Mouse (Mus musculus) midbrain, embryonic 10.5 days (tissue): ENCODE measurements around the gene Gpr68. TPM values are rescaled to one million over a fixed set of nuclear protein-coding genes. Genes with fewer than 3 reads are reported as not detected.

Experiments used
- DNase-seq: peaks from one replicate; pipeline ENCODE4 v3.0.0-alpha.2; 2017; ENCODE audit warnings: low spot score
- H3K27ac ChIP-seq: fragments of 300-500 bp; sonication (generic); replicated peaks from 2 replicates; pipeline ENCODE4 v1.5.1; 2016; ENCODE audit warnings: mild to moderate bottlenecking
- H3K27me3 ChIP-seq: fragments of 300-500 bp; sonication (generic); 2 replicates; pipeline ENCODE4 v1.6.1; 2016; ENCODE audit warnings: low read depth, mild to moderate bottlenecking; ENCODE audit not compliant: poor library complexity, severe bottlenecking
- H3K36me3 ChIP-seq: fragments of 300-500 bp; sonication (generic); 2 replicates; pipeline ENCODE4 v1.6.1; 2016; ENCODE audit warnings: mild to moderate bottlenecking, moderate library complexity
- H3K4me1 ChIP-seq: fragments of 300-500 bp; sonication (generic); 2 replicates; pipeline ENCODE4 v1.6.1; 2016
- H3K4me3 ChIP-seq: fragments of 300-500 bp; sonication (generic); 2 replicates; pipeline ENCODE4 v1.5.1; 2016; ENCODE audit warnings: mild to moderate bottlenecking, moderate library complexity
- H3K9me3 ChIP-seq: fragments of 300-500 bp; sonication (generic); replicated peaks from 2 replicates; pipeline ENCODE4 v1.6.1; 2016; ENCODE audit warnings: mild to moderate bottlenecking
- WGBS: fragments of 180-500 bp; shearing (Covaris S2); methylation state at CpG from one replicate; pipeline ENCODE4 v1.1.7; 2016; 5-methylcytosine and 5-hydroxymethylcytosine counted together
- polyA plus RNA-seq: library from polyadenylated mRNA; unstranded; fragments of >200 nt; fragmentation: Nextera tagmentation; extraction: Ambion mirVana; gene quantifications from 2 replicates; pipeline ENCODE4 v1.2.1, GENCODE M21; 2016

The Gpr68 gene
- polyA plus RNA-seq, 1 experiment from 2014 or later, result 1.1 TPM

DNA sequence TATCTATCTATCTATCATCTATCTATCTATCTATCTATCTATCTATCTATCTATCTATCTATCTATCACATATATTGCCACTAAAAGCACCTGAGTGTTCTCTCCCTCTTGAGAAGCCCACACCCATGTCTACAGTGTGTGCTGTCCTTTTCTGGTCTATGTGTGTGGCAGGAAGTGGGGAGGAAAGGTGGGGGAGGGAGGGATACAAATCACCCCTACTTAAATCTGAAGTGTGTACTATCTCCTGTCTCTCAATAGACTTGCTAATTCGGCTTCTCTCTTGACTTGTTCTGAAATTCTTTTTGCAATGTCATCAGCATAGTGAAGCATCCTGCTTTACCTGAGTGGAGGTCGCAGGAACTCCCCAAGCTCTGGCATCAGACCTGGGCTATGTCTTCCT lies 51.7 kb downstream of the Gpr68 start:
- H3K9me3 ChIP-seq, result no peaks in the 10 kb centered on the region
- H3K27ac ChIP-seq, result no peak overlapping the region
- no peak overlapping the region for H3K4me3 ChIP-seq
- DNase-seq, result no peak
- H3K4me1 ChIP-seq, result no peaks in the 10 kb centered on the region
- no peaks in the 10 kb centered on the region for H3K36me3 ChIP-seq
- 88% methylated on average over 2 of the region's 2 CpGs for WGBS
- H3K27me3 ChIP-seq, result no peaks in the 10 kb centered on the region

DNA sequence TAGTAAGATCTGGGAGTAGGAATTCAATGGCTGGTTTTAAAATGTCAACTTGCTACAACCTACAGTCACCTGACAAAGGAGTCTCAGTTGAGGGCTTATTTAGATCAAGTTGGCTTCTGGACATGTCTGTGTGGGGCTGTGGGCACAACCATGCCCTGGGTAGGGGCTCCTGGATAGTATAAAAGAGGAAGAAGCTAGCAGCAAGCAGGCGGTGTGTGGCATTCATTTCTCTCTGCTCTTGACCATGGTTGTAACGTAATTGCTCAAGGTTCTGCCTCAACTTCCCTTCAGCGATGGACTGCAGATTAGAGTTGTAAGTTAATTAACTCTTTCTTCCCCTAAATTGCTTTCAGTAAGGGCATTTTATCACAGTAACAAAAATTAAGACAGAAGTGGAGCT lies 55.6 kb downstream of the Gpr68 start:
- WGBS, result 89% methylated on average over 3 of the region's 3 CpGs
- no peak for DNase-seq

DNA sequence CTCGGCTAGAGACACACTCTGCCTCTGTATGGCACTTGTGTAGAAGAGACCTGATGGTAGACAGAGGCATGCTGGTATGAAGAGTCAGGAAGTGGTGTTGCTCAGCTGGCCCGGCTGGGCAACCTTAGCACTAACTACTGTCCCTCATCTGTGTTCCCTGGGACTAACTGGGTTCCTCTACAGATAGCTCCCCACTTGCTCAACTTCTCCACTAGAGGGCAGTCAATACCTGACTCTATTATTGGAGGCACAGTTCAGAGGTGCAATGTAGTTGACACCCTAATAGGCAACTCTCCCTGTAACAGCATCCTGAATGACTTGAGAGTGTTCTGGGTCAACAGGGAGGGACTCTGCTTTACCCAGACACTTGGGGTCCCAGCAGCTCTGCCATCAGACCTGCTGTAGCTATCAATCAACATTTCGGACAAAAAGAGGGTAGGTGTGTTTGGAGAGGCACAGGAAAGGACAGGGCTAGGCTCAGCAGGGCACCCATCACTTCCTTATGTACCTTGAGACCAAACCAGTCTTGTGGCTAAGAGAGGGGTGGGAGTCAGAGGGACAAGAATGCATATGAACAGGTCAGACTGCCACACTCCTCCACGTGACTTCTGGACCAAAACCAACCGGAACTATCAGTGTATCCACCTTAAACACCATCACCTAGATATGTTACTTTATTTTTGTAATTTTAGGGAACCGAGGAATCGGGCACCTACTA lies 58.4 kb downstream of the Gpr68 start:
- Histone ChIP-seq H3K36me3 (no peaks in the 10 kb centered on the region), H3K4me1 (no peaks in the 10 kb centered on the region), H3K4me3 (no peak overlapping the region), H3K27me3 (no peaks in the 10 kb centered on the region), H3K9me3 (no peaks in the 10 kb centered on the region), H3K27ac (no peak overlapping the region)
- peak; percentile 35 for DNase-seq
- 83% methylated on average over 7 of the region's 7 CpGs for WGBS

More for the DNA sequence above, 55.6 kb downstream of the Gpr68 start:
- Histone ChIP-seq H3K9me3 (no peaks in the 10 kb centered on the region), H3K27ac (no peak overlapping the region), H3K27me3 (no peaks in the 10 kb centered on the region), H3K36me3 (no peaks in the 10 kb centered on the region), H3K4me3 (no peak overlapping the region), H3K4me1 (no peaks in the 10 kb centered on the region)

DNA sequence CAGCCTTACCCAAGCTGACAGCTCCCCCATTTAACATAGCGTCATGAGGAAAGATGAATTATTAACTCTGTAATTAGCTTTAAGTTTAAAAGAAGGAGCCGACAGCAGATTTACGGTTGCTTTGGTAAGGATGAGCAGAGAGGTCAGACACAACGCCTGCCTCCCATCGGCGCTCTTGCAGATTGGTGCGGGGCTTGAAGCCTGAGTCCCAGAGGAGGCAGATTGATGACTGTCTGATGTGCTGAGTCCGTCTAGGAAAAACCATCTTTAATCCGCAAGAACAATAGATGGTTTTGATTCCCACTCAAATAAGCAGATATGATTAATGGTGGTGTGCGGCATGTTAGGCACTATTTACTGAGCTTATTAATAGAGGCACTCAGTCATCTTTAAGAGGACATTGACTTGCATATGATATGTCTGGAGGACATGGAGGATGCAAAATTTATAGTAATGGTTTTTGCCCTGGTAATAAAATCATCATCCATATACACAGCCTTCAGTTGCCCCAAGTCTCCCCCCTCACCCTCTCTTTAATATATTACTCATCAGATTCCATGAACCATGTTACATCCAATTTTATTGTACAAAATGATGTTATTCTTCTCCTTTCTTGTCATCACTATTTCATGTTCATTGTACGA lies 60.4 kb downstream of the Gpr68 start:
- no peak overlapping the region for H3K27ac ChIP-seq
- no peaks in the 10 kb centered on the region for H3K9me3 ChIP-seq
- DNase-seq, result no peak
- WGBS, result 90% methylated on average over 11 of the region's 11 CpGs
- no peaks in the 10 kb centered on the region for H3K36me3 ChIP-seq
- H3K4me3 ChIP-seq, result no peak overlapping the region
- no peaks in the 10 kb centered on the region for H3K4me1 ChIP-seq
- H3K27me3 ChIP-seq, result no peaks in the 10 kb centered on the region

DNA sequence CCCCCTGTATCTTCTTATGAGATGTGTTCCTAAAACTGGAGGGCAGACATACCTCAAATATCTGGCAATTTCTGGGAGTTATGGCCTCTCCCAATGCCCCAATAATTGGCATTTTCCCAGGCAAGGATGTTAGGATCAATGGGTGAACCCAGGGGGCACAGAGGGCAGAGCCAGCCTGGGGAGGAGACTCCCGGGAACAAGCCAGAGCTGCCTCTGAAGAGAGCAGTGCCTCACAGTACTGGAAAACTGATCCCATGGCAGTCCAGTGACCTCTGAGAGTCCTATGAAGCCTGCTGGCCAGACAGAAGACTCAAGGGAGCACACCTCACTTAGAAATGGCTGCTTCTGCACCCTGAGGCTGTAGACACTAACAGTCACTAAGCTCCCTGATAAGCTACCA lies 61.4 kb downstream of the Gpr68 start:
- H3K27me3 ChIP-seq, result no peaks in the 10 kb centered on the region
- no peak overlapping the region for H3K27ac ChIP-seq
- no peaks in the 10 kb centered on the region for H3K36me3 ChIP-seq
- DNase-seq, result no peak
- H3K4me3 ChIP-seq, result no peak overlapping the region
- WGBS, result 58% methylated on average over 1 of the region's 1 CpGs
- no peaks in the 10 kb centered on the region for H3K4me1 ChIP-seq
- H3K9me3 ChIP-seq, result no peaks in the 10 kb centered on the region

DNA sequence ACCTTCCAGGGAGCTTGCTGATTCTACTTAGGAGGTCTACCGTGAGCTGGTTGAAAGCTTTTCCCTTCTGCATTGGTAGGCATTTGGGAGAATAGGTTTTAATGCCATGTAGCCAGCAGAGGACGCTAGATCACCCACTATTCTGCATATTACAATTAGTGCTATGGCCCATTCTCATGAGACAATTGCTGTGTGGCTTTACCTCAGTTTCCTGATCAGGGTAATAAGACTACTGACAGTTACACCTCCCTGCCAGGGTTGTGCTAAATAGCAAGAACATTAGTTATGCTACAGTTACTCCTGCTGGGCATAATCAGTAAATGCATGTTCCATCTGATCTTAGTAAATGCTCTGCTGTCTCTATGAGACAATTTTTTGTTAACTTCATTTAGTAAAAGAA lies 62.2 kb downstream of the Gpr68 start:
- 32% methylated on average over 2 of the region's 2 CpGs for WGBS
- Histone ChIP-seq H3K4me1 (no peaks in the 10 kb centered on the region), H3K36me3 (no peaks in the 10 kb centered on the region), H3K9me3 (no peaks in the 10 kb centered on the region), H3K27ac (no peak overlapping the region), H3K27me3 (no peaks in the 10 kb centered on the region), H3K4me3 (no peak overlapping the region)
- no peak for DNase-seq

DNA sequence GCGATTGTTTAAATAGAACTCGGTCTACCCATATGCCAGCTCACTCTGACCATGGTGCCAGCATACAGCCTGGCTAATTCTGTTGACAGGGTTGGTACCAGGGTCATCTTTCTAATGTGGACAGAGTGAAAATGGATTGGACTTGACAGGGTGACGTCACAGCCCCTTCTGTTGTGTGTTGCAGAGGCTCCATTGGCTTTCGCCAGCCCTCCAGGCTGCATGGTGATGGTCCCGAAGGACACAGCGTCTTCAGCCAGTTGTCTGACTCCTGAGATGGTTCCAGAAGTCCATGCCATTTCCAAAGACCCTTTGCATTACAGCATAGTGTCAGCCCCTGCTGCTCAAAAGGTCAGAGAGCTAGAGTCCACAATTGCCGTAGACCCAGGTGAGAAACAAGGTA lies 63.5 kb downstream of the Gpr68 start:
- DNase-seq, result no peak
- Histone ChIP-seq H3K4me3 (no peak overlapping the region), H3K4me1 (no peaks in the 10 kb centered on the region), H3K27me3 (no peaks in the 10 kb centered on the region), H3K36me3 (no peaks in the 10 kb centered on the region), H3K9me3 (no peaks in the 10 kb centered on the region), H3K27ac (no peak overlapping the region)
- 89% methylated on average over 7 of the region's 7 CpGs for WGBS

DNA sequence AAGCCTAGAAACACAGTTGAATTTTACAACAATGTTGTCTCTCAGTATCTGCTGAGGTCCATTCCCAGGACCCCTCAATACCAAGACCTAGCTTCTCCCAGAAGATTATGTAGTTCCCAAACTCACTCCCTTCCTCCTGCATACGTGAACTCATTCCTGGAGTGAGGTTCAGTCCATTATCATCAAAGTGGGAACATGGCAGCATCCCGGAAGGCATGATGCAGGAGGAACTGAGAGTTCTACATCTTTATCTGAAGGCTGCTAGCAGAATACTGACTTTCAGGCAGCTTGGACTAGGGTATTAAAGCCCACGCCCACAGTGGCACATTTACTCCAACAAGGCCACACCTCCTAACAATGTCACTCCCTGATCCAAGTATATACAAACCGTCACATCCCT lies 64.8 kb downstream of the Gpr68 start:
- Histone ChIP-seq H3K27me3 (no peaks in the 10 kb centered on the region), H3K36me3 (no peaks in the 10 kb centered on the region), H3K9me3 (no peaks in the 10 kb centered on the region), H3K27ac (no peak overlapping the region), H3K4me1 (no peaks in the 10 kb centered on the region), H3K4me3 (no peak overlapping the region)
- 85% methylated on average over 4 of the region's 4 CpGs for WGBS
- no peak for DNase-seq

DNA sequence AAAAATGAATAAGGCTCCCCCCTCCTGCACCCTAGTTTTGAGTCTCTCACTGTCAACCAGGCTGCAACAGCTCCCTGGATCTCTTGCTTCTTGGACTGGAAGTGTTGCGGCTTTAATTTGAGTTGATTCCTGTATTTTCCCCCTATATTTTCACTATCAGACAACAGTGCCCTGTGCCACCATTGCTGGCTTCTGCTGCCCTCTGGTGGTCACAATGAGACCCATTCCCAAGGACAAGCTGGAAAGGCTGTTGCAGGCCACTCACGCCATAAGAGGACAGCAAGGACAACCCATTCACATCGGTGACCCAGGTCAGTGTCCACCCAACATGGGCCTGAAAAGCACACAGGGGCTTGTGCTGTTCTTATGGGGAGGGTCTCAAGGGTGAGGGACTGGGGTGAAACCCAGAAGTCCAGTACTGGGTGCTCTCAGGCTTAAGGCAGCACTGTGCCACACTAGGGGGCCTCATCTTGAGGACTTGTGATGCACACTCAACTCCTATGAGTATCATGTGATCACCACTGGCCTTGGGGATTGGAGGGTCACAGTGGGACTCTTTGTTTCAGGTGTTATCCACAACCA lies 66.7 kb downstream of the Gpr68 start:
- DNase-seq, result peak; percentile 78
- Histone ChIP-seq H3K4me1 (no peaks in the 10 kb centered on the region), H3K27ac (no peak overlapping the region), H3K36me3 (no peaks in the 10 kb centered on the region), H3K4me3 (no peak overlapping the region), H3K9me3 (no peaks in the 10 kb centered on the region), H3K27me3 (no peaks in the 10 kb centered on the region)
- 32% methylated on average over 3 of the region's 3 CpGs for WGBS

DNA sequence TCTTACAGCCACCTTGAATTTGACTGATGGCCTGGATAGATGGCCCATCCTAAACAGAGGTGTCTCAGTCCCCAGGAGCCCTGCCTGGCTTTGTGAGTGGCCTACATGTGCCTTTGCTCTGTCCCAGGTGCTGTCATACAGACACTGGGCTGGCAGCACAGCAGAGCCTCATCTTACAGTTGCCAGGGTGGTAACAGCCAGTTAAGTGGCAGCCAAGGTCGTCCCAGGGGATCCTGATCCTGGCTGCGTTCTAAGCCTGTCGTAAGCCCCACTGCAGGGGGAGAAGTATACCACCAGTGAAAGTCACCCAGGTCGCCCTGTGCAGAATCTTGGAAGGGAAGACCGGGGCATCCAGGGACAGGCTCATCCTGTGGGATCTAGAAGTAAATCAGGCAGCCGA lies 68.1 kb downstream of the Gpr68 start:
- Histone ChIP-seq H3K27me3 (no peaks in the 10 kb centered on the region), H3K27ac (no peak overlapping the region), H3K9me3 (no peaks in the 10 kb centered on the region), H3K4me3 (no peak overlapping the region), H3K4me1 (no peaks in the 10 kb centered on the region), H3K36me3 (no peaks in the 10 kb centered on the region)
- WGBS, result 83% methylated on average over 6 of the region's 6 CpGs
- DNase-seq, result no peak

DNA sequence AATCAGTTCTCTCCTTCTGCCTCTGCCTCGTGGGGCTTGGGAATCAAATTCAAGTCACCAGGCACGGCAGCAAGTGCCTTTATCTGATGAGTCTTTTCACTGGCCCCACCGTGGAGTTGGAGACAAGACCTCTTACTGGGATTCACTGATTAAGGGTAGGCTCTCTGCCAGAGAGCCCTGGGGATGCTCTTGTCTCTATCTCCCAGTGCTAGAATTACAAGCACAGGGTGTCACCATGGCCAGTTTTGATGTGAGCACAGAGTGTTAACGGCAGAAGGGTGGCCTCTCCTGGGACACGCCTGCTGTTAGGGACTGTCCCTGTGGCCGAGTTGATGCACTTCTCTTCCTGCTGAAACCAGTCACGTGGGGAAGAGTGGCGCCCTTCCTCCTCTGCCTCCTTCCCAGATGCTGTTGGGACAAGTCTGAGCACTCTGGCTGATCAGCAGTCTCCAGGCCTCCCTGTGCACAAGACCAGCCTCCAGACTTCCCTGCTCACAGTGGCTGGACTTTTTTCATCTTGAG lies 68.9 kb downstream of the Gpr68 start:
- no peak overlapping the region for H3K27ac ChIP-seq
- DNase-seq, result no peak
- 37% methylated on average over 8 of the region's 8 CpGs for WGBS
- H3K36me3 ChIP-seq, result no peaks in the 10 kb centered on the region
- no peaks in the 10 kb centered on the region for H3K27me3 ChIP-seq
- H3K4me3 ChIP-seq, result no peak overlapping the region
- no peaks in the 10 kb centered on the region for H3K4me1 ChIP-seq
- no peaks in the 10 kb centered on the region for H3K9me3 ChIP-seq

DNA sequence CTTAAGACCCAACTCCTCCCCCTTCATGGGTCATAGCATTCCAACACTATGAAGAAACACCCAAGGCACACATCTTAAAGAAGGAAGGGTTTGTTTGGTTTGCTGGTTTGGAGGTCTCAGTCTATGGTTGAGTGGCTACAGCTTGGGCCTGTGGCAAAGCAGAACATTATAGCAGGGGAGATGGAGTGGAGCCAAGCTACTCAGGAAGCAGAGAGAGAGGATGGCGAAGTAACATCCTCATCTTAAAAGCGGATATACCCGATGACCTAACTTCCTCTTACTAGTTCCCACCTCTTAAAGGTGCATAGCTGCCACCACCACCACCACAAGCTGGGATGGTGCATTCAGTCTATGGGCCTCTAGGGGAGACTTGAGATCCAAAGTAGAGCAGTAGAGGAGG lies 70.8 kb downstream of the Gpr68 start:
- H3K27ac ChIP-seq, result no peak overlapping the region
- no peak overlapping the region for H3K4me3 ChIP-seq
- H3K9me3 ChIP-seq, result no peaks in the 10 kb centered on the region
- DNase-seq, result peak; percentile 9
- no peaks in the 10 kb centered on the region for H3K36me3 ChIP-seq
- 0 out of 2 replicates have a peak, but pooled peaks cover under 1% of the 10 kb centered on the region for H3K4me1 ChIP-seq
- no peaks in the 10 kb centered on the region; the same call in 1 of the 2 replicates for H3K27me3 ChIP-seq
- 88% methylated on average over 3 of the region's 3 CpGs for WGBS
